Mouse (Mus musculus): ENCODE measurements around the gene Klhdc10. TPM values are rescaled to one million over a fixed set of nuclear protein-coding genes. Genes with fewer than 3 reads are reported as not detected.

Klhdc10 gene
- total RNA-seq, 2 experiments from 2014 or later, result 63.0 to 68.5 TPM

DNA sequence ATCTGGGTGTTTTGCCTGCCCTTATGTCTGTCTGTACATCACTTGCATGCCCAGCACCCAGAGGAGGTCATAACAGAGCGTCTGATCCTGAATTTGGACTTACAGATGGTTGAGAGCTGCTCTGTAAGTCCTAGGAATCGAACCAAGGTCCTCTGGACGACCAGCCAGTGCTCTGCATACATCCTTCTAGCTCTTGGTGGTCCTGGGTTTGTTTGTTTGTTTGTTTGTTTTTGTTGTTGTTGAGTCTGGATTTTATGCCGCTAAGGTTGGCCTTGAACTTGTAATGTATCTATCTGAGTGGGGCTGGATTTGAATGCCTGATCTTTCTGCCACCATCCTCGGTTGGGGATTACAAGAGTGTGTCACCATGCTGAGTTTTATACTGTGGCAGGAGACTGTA, 1.5 kb upstream of the Klhdc10 start:
- no peak for DNase-seq (ENCODE audit: low spot score in 2 of 2)

DNA sequence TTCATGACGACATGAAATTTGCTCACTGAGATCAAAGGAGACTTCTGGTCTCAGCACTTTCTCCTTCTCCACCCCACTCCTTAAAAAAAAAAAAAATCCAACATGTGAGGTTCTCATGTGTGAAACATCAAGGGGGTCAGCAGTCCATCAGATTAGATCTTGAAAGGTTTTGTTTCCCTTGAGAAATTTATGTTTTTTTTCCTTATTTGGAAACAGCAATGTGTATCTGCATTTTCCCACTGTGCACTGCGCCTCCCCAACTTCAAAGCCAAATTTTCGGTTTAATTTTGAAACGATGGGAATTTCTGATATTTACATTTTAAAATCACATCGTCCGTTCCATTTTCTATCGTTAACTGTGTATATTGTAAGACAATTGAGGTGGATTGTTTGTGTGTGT, 952 bp upstream of the Klhdc10 start:
- no peak for DNase-seq (ENCODE audit: low spot score in 2 of 2)

DNA sequence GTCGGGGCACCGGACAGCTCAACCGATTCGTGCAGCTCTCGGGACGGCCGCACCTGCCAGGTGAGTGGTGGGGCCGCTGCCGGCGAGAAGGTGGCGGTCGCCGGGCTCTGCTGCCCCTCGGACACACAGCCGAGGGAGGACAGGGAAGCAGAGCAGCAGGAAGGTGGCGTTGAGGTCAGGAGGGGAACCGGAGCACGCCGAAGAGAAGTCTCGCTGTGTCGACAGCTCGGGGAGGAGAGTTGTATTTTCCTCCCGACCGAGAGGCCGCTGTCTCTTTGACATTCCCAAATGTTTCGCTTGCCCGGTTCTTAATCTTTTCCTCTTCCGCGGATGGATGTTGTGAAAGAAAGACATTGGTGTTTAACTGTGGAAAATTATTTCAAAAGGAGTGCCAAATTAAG, 423 bp downstream of the Klhdc10 start:
- DNase-seq (ENCODE audit: low spot score in 2 of 2), result no peak

DNA sequence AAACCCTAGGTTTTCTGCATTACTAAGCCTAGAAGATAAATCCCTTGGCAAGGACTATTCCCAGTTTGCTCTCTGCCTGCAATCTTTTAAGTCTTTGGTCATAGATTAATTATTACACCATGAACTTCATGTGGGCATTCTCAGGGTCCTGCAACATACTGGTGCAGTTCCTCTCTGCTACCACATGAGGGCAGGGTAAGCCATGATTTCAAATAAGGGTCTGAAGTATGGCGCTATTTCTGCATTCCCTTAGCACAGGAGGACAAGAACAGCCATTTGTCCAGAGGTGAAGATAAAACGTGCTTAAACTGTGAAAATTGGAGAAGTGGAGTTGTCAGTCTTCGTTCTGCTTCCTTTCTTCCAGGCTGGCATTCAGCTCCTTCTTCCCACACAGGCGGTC, 1.8 kb downstream of the Klhdc10 start:
- peak; percentile 31 to 44 for DNase-seq (ENCODE audit: low spot score in 2 of 2)

DNA sequence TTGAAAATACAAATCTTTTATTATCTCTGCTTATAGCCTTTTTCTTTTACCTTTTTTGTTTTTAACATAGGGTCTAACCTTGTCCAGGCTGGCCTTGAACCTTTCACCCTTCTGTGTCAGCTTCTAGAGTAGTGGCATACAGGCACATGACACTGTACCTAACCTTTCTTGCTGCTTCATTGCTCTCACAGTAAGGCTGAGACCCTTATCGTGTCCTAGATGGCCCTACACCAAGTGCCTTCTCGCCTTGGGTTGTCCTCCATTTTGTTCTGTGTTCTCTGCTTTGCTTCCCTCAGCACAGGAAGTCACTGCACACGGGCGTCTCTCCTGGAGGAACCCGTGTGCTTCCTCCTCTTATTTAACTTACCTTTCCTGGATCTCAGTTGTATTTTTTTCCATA, 3.0 kb downstream of the Klhdc10 start:
- no peak for DNase-seq (ENCODE audit: low spot score in 2 of 2)

DNA sequence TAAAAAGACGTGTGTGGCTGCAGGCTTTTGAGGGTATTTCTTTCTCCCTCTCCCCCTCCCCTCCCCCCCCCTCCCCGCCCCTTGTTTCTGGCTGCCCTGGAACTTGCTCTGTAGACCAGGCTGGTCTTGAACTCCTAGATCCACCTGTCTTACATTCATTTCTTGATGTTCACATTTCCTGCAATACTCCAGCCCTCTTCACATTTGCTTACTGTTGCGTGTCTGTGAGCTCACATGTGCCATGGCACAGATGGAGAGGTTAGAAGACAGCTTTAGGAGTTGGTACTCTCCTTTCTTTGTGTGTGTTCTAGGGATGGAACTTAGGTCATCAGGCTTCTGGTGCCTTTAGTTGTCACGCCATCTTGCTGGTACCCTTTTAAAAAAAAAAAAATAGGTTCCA, 6.6 kb downstream of the Klhdc10 start:
- no peak for DNase-seq (ENCODE audit: low spot score in 2 of 2)

DNA sequence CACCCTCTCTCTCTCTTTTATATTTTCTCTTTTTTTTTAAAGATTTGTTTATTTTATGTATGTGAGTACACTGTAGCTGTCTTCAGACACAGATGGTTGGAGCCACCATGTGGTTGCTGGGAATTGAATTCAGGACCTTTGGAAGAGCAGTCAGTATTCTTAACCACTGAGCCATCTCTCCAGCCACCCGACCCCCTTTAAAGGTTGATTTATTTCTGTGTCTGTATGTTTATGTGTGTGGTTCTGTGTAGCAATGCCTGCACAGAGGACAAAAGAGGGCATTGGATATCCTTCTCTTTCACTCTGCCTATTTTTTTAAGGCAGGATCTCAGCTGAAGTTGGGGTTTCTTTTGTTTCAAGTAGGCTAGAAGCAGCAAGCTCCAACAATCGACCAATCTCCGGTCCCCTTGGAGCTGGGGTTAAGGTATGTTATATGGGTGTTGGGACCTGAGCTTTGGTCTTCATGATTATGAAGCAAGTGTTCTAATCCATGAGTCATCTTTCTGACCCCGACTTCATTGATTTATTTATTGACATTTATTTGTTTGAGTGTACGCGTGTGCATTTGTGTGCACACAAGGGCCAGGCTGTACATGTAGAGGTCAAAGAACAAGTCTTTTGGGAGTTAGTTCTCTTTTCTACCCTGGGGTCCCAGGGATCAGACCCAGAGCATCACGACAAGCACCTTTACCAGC, 7.9 kb downstream of the Klhdc10 start:
- no peak for DNase-seq (ENCODE audit: low spot score in 2 of 2)

DNA sequence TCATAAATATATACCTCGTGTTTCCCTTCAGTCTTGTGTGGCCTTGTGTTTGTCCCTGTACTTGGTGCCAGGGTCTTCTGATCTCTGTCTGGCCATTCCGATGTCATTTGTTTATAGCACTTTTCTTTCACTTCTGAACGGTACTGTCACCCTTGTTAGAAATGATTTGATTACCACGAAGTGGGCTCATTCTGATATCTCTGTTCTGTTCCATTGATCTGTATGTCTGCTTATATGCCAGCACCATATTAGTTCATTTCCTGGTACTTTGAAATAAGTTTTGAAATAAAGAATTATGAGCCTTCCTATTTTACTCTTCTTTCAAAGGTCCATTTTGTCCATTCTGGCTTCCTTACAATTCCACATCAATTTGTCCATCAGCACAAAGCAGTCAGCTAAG, 9.6 kb downstream of the Klhdc10 start:
- DNase-seq (ENCODE audit: low spot score in 2 of 2), result no peak

DNA sequence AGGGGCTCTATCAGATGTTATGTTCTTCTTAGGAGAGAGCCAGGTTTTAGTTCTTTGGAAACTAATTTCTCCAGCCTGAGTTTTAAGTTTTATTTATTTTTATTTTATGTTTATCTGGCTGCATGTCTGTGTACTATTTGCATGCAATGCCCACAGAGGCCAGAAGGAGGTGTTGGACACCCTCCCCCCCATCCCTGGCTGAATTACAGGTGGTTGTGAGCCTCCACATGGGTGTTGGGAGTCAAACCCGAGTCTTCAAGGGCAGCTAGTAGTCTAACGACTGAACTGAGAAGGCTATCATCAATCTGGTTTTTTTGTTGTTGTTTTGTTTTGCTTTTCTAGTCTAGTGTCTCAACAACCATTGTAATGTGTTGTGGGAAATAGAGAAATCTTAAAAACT, 14.5 kb downstream of the Klhdc10 start:
- no peak for DNase-seq (ENCODE audit: low spot score in 2 of 2)

DNA sequence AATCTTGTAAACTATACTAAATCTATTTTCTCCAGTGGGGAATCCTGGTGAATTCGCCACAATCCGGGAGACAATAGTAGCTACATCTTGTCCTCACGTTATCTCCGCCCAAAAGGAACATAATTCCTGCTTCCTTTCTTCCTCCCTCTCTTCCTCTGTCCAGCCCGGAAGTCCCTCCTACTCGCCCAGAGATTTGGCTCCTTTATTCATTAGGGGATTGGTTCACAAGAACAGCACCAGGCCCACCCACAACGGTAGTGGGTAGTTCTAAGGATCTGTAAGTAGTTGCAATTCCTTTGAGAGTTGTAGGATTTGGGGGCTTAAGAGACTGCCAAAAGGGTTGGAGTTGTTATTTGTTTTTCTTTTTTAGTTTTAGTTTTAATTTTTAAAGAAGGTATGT, 15.1 kb downstream of the Klhdc10 start:
- DNase-seq (ENCODE audit: low spot score in 2 of 2), result no peak

DNA sequence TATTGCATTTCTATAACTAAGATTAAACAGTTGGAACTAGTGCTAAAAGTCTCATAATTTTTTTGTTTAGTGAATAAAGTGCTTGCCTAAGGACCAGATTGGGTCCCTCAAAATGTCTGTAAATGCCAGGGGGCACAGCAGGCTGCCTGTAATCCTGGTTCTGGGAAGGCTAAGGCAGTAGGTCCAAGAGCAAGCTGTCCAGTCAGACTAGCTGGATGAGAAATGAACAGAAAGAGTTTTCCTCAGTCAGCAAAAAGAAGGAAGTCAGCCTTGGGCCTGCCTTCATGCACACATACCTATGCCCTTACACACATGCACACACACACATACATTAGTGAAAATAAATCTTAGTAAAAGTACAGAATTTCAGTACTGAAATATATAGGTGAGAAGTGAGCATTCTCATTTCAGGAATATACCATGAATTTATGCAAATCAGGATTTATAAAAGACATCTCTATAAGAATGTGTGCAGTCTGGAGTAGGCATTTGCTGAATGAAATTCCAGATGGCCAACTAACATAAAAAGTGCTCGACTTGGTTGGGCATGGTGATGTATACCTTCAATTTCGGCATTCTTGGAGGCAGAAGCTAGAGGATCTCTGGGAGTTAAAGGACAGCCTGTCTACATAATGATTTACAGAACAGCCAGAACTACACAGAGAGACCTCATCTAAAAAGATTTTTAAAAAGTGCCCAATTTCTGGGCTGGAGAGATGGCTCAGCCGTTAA, 31.0 kb downstream of the Klhdc10 start:
- DNase-seq (ENCODE audit: low spot score in 2 of 2), result no peak

DNA sequence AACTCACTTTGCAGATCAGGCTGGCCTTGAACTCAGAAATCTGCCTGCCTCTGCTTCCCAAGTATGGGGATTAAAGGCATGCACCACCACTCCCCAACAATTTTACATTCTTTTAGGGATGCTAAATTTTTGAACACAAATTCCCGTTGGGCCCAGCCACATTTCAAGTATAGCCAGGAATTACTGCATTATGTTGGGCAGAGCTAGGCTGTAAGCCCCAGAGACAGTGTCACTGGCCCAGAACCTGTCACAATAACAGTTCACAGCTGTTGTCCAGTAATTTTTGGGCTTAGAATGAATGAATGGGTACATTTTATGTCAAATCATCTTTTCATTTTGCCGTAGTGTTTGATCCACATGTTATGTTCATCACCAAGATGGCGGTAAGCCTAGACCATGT, 34.8 kb downstream of the Klhdc10 start:
- DNase-seq (ENCODE audit: low spot score in 2 of 2), result no peak

DNA sequence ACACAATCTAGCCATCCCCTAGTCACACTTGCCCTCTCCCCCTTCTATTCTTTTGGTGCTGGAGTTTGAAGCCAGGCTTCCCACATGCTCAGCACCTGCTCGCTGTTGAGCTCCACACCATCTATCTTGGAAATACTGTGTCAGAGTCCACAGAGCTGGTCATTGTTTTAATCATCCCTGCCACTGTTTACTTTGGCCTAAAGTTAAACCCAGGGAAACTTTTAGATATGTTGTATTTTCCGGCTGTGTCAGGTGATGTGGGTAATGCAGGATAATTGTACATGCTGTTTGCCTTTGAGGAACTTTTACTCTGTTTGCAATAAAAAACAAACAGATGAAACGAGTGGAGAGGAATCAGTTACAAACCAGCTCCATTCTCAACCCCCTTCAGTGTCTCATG, 35.4 kb downstream of the Klhdc10 start:
- no peak for DNase-seq (ENCODE audit: low spot score in 2 of 2)

DNA sequence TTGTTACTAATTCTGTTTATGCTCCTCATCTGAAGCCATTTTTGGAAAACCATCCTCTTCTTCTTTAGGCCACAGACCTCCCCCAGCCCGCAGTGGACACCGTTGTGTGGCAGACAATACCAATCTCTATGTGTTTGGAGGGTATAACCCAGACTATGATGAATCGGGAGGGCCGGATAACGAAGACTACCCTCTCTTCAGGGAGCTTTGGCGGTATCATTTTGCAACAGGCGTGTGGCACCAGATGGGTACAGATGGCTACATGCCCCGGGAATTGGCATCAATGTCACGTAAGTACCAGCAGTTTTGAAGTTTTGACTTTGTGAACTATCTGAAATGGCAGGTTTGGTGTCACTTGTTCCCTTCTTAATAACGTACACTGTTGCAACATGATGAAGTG, 37.9 kb downstream of the Klhdc10 start:
- DNase-seq (ENCODE audit: low spot score in 2 of 2), result no peak

DNA sequence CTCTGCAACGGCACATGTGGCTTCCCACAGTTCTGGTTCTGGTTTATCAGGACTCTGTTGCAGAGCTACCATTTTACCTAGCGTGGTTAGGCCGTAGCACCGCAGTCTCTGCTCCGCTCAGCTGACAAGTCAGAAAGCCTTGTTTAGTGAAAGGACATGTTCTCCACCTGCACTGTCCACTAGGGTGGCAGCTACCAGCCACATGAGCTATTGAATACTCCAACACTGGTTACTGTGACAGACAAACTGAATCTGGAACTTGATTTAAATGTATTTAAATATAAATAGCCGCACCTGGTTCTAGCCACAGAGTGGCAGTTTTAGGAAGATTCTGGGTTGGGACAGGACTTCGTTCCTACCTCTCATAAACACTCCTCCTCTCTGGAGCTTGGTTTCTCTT, 55.3 kb downstream of the Klhdc10 start:
- DNase-seq (ENCODE audit: low spot score in 2 of 2), result no peak

DNA sequence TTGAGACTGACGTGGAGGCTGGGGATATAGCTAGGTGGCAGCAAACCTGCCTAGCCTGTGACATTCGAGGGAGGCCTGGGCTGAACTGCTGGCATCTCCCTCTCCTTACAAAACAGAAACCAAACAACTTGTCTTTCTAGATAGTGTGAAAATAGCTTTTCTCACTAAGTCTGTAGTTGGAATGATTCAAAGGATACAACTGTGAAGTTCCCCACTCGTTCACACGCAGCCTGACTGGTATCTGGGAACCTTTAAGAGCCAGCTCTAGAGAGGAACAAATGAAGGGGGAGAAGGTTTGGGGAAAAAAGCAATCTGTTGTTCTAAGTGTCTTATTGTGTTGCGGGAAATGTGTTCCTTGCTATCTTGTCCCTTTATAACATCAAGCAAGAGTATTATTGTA, 57.0 kb downstream of the Klhdc10 start:
- DNase-seq (ENCODE audit: low spot score in 2 of 2), result no peak

DNA sequence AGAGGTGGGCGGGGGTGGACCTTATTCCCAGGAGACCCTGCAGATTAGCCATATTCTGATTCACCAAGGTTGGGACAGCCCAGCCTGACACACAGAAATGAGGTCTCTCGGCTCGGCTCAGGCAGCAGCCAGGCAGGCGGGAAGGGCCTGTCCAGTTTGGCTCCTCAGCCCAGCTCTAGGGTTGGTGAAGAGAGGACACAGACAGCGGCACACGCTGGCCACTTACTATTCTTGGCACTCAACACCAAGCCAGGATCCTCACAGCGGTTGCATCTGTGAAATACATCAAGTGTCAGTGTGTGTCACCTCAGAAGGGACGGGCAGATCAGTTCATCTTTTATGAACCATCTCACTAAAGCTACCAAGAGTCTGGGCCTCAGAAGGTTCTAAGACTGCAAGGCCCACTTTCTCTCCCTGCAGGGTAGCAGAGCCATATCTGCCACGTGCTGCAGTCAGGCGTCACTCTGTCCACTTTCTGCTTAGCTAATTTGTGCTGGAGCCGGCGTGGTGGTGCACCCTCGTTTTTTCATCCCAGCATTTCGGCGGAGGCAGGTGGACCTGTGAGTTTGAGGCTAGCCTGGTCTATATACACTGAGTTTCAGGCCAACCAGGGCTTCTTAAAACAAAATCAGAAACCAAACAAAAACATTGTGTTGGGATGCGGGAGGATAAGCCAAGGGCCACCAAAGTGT, 57.5 kb downstream of the Klhdc10 start:
- DNase-seq (ENCODE audit: low spot score in 2 of 2), result no peak

DNA sequence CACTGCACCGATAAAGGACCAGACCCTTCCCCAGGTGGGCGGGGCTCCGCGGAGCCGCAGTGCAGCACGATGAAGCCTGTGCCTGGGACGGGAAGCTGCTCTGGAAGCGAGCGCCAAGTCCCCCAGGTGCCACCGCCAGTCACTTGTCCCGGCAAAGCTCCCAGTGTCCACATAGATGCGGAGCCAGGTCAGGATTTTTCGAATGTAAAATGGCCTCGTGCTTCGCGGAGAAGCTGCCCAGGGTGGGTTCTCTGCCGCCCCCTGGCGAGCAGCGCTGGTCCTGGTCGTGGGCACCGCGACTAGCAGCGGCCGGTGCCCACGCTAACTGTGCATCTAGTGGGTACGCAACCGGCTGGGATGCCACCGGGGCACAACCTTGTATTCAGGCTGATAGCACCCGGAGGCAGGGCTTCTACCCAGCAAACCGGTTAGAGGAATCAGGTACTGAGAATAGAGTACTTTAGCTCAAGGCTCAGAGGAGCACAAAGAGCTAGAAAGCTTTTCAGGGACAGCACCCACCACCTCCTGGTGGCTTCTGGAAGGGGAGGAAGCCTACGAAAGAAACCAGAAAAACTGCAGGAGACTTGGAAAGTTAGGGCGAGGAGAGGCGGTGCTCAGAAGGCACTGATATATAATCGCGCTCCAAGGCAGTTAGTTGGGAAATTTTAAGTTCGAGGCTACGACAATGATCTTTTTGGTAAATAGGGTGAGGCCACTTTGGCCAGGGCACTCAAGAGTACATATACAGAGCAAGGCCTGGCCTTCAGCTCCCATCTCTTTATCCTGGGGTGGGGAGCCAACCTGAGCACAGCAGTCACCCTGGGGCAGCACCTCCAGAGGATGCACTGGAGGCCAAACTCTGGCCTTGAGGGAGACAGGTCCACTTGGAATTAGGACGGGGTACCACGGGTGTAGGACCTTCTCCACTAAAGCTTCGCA, 58.4 kb downstream of the Klhdc10 start:
- peak; percentile 79 to 86 for DNase-seq (ENCODE audit: low spot score in 2 of 2)

DNA sequence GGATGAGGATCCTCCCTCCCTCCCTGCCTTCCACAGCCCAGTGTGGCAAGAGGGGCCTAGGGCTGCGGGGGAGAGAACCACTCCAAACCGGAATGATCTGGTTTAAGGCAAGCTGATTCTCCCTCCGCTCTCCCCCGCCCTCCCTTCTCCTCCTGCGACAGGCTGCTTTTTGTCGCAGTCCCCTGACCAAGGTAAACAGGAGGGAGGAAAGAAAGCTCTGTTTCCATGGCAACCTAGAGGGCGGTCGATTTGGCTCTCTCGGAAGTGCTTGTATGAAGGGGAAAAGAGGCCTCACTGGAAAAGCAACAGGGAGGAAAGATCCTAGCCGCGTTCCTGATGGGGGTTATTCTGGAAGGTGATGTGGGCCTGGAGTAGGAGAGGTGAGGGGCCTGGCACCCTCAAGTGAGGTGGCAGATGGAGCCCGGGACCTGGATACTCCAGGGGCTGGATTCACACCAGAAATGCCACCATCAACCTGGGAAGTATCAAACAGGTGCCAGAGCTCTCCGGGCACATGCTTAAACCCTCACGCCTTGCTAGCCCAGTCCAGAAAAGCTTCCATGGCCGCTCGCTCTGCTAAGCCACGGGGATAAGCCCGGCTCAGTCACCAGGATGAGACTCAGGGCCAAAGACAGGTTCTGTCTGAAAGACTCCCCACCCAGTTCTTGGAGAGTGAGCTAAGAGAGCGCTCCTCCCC, 59.2 kb downstream of the Klhdc10 start:
- peak in 1 of 2 experiments; percentile 13 for DNase-seq (ENCODE audit: low spot score in 2 of 2)

DNA sequence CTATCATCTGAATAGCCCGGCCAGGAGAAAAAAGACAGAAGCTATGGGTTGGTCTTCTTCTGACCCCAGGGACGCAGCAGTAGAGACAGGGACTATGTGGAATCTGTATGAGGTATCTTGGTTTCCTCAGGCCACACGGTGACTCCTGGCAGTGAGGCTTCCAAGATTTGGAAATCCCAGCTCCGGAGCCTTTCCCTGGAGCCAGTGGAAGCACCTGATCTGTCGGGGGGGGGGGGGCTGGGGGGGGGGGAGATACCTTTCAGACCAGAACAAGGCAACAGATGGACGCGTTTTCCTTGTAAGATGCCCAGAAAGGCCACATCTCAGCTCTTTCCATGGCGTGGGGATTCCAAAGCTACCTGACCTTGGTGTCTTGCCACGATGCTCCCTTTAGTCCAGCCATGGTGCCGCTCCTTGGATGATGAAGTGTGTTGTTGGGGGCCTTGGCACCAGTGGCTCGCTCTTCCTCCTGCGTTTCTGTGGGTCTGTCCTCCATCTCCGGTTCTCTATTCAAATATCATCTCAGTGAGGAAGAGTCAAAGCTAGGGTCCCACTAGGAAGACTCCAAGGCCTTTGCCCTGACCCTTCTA, 60.2 kb downstream of the Klhdc10 start:
- no peak for DNase-seq (ENCODE audit: low spot score in 2 of 2)

Measured in adrenal gland, adult 18-20 months (tissue).